Mouse (Mus musculus): ENCODE measurements around the gene Pdyn. TPM values are rescaled to one million over a fixed set of nuclear protein-coding genes. Genes with fewer than 3 reads are reported as not detected.

Gene Pdyn
- total RNA-seq (2023): not detected

DNA sequence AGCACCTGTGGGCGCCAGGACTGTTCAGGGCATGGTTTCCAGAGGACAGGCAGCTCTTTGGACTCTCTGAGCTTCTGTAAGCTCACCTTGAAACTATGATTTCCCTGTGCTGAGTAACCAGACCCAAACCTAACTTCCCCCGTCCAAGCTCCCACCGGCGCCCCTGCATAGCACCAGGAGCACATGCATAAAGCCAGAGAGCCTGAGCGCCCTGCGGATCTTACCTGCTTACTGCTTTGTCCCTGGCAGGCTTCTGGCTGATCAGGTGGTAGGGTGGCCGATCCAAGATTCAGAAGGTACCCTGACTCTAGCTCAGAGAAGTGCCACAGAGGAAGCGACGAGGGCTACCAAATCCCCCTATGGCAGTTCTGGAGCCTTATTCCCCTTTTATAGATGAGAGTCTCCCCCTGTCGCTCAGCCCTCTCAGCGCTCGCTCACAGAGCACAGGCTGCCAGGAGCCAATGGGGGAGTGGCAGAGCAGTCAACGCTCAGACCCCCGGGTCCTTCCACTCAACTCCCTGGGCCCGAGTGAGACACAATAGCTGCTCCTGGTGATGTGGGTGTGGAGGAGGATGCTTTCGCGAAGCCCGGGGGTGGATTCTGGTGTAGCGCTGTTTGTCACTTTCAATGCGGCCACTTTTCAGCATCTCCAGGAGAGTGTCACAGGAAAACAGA is at the start of gene Pdyn:
Gene Pdyn, minus strand, starts transcription at position 361 of the 675 bp plus-strand sequence.

Other genes with a start within 250 kb of the Pdyn start
- gene F830045P16Rik, start 163.2 kb downstream of the Pdyn start, total RNA-seq (2023): not detected
- gene Sirpa, start 107.0 kb downstream of the Pdyn start, total RNA-seq (2023): 6.2 TPM
- gene Stk35, start 100.7 kb upstream of the Pdyn start, total RNA-seq (2023): 13.2 TPM